Mouse (Mus musculus): ENCODE measurements at regions not wholly inside any gene's neighbourhood (a gene's known extent, or its start where the extent isn't known, plus 50 kb on each side); places are given as distances from the start of the nearest gene placed in this dataset.

DNA sequence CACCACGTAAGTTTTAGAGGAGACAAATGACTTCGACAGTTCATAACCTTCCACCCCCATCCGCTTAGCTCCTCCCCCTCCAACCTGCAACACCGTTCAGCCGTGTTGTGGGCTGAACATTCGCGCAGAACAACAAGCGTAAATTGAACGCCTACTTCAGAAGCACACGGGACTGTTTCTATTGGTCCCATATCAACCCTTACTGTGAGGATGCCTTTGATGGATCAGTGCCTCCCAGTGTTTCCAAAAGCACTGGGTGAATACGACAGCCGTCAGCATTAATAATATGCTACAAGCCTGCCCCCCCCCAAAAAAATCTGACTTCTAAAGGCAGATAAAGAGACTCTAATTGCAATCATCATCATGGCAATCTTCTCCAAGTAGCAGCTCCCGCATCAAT, 271.3 kb upstream of the Castor2 start:
- intact Hi-C loops (cut with DNase I), result no loop called here

GRCm38 (mm10) chr5:133823871-133824270, 275.6 kb upstream of the Castor2 start:
- intact Hi-C loops (cut with DNase I), result loop anchor here (5.0 kb wide), 1 partner anchor 238 kb away; no protein-coding TSS in a partner anchor
- no peak for DNase-seq

More for the DNA sequence above, 271.3 kb upstream of the Castor2 start:
- no peak for DNase-seq

- intact Hi-C loops (cut with DNase I), result loop anchor here (5.0 kb wide), 1 partner anchor 241 kb away; no protein-coding TSS in a partner anchor
- no peak for DNase-seq
Measured at GRCm38 (mm10) chr5:133821273-133821672, 278.2 kb upstream of the Castor2 start.

- intact Hi-C loops (cut with DNase I), result no loop called here
Measured at GRCm38 (mm10) chr5:133815462-133815861, 284.0 kb upstream of the Castor2 start.

DNA sequence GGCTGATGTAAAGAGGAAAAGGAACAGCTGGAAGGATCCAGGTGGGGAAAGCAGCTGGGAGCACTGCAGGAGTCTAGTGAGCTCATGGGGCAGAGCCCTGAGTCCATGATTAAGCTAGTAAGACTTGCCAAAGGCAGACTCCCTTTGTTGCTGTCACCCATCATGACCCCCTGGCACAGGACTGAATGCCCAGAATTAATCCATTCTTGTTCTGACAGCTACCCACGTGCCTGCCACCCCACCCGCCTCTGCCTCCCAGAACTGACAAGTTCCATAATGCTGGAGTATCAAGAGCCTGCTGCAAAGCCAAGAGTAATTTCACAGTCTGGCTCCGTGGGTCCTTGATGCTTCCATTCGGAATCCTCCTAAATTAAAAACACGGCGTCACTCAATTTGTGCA, 285.1 kb upstream of the Castor2 start:
- no peak for DNase-seq
- intact Hi-C loops (cut with DNase I), result no loop called here

More at GRCm38 (mm10) chr5:133815462-133815861, 284.0 kb upstream of the Castor2 start:
- no peak for DNase-seq

DNA sequence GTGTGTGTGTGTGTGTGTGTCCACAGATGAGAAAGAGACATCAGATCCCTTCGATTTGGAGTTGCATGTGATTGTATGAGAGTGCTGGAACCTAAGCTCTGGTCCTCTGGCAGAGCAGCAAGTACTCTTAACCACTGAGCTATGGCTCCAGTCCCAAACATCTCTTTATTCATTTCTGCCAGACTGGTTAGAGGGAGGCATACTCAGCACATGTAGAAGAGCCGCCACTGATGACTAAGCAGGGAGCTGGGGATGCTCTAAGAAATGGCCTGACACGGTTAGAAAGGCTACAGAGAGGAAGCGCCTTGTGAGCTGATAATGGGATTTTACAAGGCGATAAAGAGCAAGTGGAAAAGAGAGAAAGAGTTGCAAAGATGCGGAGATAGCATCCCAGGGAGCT, 287.3 kb upstream of the Castor2 start:
- intact Hi-C loops (cut with DNase I), result no loop called here

DNA sequence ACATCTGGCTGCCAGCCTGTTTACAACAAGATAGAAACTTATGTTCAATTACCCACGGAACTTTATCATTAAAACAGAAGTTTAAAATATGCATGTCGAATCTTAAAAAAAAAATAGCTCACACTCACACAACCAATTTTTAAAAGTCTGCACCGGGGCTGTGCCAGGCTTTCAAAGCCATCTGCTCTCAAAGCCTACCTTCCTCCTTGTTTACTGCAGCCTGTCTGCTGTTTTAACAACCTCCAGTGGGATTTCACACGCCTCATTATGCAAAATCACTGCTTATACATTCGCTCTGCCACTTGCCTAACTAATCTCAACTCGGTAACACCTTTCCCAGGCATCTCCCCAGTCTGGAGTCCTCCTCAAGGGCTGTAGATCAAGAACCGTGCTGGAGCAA, 292.6 kb upstream of the Castor2 start:
- DNase-seq, result no peak
- intact Hi-C loops (cut with DNase I), result no loop called here

More for the DNA sequence above, 287.3 kb upstream of the Castor2 start:
- DNase-seq, result no peak

- no peak for DNase-seq
- intact Hi-C loops (cut with DNase I), result no loop called here
Measured at GRCm38 (mm10) chr5:133802001-133802400, 297.5 kb upstream of the Castor2 start.

GRCm38 (mm10) chr5:133795638-133796037, 303.9 kb upstream of the Castor2 start:
- intact Hi-C loops (cut with DNase I), result no loop called here

DNA sequence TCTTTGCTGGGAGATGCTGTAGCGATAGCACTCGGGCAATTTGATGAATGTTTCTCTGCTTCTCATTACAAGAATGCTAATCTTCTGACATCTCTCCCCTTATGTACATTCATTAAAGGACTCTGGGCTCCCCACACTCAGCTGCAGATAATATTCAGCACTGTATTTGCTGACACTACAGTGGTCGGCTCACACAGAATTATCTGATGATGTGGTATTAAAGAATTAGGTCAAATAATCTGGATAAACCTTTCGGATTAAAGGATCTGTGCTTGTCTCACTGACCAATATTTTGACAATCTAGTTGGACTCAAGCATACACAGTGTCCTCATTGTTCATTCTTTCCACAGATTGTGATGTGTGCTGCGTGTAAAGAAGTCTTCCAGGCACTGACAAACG, 308.8 kb upstream of the Castor2 start:
- intact Hi-C loops (cut with DNase I), result no loop called here
- no peak for DNase-seq

More at GRCm38 (mm10) chr5:133795638-133796037, 303.9 kb upstream of the Castor2 start:
- no peak for DNase-seq

DNA sequence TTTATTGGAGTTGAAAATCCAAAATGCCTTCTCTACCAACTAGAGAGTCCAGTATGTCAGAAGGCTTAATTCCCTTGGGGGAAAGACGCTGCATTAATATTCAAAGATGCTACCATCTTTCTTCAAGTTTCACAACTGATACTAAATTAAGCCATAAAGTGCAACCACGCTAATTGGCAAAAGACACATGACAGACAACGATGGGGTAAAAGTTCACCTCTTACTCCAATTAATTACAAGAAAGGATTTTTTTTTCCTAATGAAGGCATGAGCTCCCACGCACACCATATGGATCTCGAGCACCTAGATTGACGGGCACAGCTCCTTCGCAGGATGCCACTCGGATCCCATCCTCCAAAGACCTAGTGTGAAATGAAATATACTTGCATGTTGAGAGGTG, 311.5 kb upstream of the Castor2 start:
- intact Hi-C loops (cut with DNase I), result no loop called here
- no peak for DNase-seq

DNA sequence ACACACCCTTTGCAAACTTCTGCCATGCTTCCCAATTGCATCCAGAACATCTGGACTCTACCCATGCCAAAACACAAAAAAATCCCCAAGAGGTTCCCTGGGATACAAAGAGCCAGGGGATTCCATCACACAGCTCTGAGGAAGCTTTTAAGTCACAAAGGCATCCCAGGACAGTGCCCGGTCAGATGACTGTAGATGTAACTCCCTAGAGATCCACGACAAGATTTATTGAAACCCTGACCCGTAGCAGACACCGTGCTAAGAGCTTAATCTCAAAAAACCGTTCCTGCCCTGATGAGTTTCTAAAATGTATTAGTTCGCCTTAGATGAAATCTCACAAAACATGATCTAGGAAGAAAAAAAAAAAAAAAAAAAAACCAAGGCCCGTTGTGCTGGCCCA, 312.0 kb upstream of the Castor2 start:
- intact Hi-C loops (cut with DNase I), result no loop called here
- DNase-seq, result no peak

GRCm38 (mm10) chr5:133776591-133776990, 322.9 kb upstream of the Castor2 start:
- intact Hi-C loops (cut with DNase I), result no loop called here

GRCm38 (mm10) chr5:133774116-133774515, 325.4 kb upstream of the Castor2 start:
- intact Hi-C loops (cut with DNase I), result no loop called here
- DNase-seq, result no peak

More at GRCm38 (mm10) chr5:133776591-133776990, 322.9 kb upstream of the Castor2 start:
- no peak for DNase-seq

GRCm38 (mm10) chr5:133768856-133769255, 330.7 kb upstream of the Castor2 start:
- intact Hi-C loops (cut with DNase I), result no loop called here
- DNase-seq, result no peak

- intact Hi-C loops (cut with DNase I), result no loop called here
- no peak for DNase-seq
Measured at GRCm38 (mm10) chr5:133757817-133758216, 341.7 kb upstream of the Castor2 start.

GRCm38 (mm10) chr5:133754180-133754579, 345.3 kb upstream of the Castor2 start:
- intact Hi-C loops (cut with DNase I), result no loop called here
- no peak for DNase-seq

DNA sequence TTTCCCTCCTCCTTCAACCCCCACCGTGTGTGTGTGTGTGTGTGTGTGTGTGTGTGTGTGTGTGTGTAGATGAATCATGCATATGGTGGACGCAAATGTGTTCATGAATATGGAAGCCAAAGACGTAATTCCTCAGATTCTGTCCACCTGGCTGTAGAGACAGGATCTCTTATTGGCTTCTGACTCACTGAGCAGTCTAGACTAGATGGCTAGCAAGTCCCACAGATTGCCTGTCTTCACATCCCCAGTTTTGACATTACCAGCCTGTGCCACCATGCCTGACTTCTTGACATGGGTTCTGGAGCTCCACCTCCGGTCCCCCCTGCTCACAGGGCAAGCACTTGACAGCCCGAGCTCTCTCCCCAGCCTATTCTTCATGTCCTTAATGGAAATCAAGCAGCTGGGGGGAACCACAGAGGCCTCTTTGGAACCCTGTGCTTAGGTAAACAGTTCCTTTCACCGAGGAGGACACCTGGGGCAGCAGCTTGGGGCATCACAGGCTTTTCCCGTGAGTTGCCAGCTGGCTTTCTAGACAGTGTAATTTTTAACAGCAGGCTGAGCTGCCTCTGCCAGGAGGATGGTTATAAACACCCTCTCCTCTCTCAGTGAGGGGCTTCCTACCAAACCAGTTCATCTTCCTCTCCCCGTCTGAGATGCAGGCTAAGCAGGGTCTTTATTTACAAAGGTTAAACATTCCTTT, 345.9 kb upstream of the Castor2 start:
- intact Hi-C loops (cut with DNase I), result no loop called here
- no peak for DNase-seq

DNA sequence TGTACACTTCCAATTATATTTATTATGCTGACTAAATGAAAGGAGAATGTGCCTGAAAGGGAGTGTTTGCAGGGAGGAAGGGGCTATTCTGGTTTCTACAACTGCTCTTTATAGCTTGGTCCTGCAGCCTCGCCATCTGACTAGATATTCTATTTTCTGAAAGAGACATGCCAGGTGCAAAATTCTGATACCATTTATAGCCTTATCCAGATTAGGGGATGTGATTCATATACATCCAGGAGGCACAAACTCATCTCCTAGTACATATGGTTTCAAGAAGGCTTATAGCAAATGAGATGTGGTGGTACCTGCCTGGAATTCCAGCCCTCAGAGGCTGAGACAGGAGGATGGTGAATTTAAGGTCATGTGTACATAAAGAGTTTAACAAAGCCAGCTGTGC, 352.6 kb upstream of the Castor2 start:
- intact Hi-C loops (cut with DNase I), result no loop called here
- DNase-seq, result no peak

DNA sequence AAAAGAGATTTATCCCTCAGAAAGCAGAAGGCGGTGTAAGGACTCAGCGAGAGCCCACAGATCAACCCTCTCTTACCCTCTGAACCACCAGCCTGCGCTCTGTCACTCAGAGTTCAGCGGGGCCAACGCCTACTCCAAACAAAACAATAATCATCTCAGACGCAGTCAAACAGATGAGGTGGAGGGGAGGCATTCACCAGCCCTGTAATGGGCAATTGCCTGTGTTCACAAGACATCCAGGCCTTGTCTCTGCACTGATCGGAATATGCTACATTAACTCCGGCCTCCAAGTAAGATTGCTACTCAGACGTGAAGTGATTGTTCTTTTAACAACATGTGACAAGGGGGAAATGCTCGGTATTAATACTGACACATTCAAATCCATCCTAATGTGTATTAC, 353.1 kb upstream of the Castor2 start:
- no peak for DNase-seq

GRCm38 (mm10) chr5:133744136-133744535, 355.4 kb upstream of the Castor2 start:
- intact Hi-C loops (cut with DNase I), result no loop called here
- DNase-seq, result no peak

More for the DNA sequence above, 353.1 kb upstream of the Castor2 start:
- intact Hi-C loops (cut with DNase I), result no loop called here

- DNase-seq, result no peak
- intact Hi-C loops (cut with DNase I), result no loop called here
Measured at GRCm38 (mm10) chr5:133743606-133744005, 355.9 kb upstream of the Castor2 start.
